Mouse (Mus musculus): ENCODE measurements around the gene Egr4. TPM values are rescaled to one million over a fixed set of nuclear protein-coding genes. Genes with fewer than 3 reads are reported as not detected.

Egr4 gene
- total RNA-seq, 2 experiments from 2014 or later: 0.21 TPM; not detected in 1

- no peak for DNase-seq
Observed at GRCm38 (mm10) chr6:85496976-85497375, 16.4 kb downstream of the Egr4 start.

GRCm38 (mm10) chr6:85491606-85492005, 21.8 kb downstream of the Egr4 start:
- no peak for DNase-seq

- DNase-seq: no peak
Observed at GRCm38 (mm10) chr6:85490252-85490651, 23.1 kb downstream of the Egr4 start.

- DNase-seq: no peak
Observed at GRCm38 (mm10) chr6:85489717-85490116, 23.7 kb downstream of the Egr4 start.

- DNase-seq: no peak
Observed at GRCm38 (mm10) chr6:85488510-85488909, 24.9 kb downstream of the Egr4 start.

GRCm38 (mm10) chr6:85485738-85486137, 27.7 kb downstream of the Egr4 start:
- DNase-seq: no peak

GRCm38 (mm10) chr6:85483843-85484721, 29.3 kb downstream of the Egr4 start:
- DNase-seq: no peak

- no peak for DNase-seq
Observed at GRCm38 (mm10) chr6:85480685-85481084, 32.7 kb downstream of the Egr4 start.

GRCm38 (mm10) chr6:85479979-85480378, 33.4 kb downstream of the Egr4 start:
- no peak for DNase-seq

GRCm38 (mm10) chr6:85478416-85478815, 35.0 kb downstream of the Egr4 start:
- DNase-seq: no peak

GRCm38 (mm10) chr6:85477366-85477917, 35.9 kb downstream of the Egr4 start:
- peak; percentile 55 for DNase-seq

GRCm38 (mm10) chr6:85475581-85475980, 37.8 kb downstream of the Egr4 start:
- DNase-seq: no peak

GRCm38 (mm10) chr6:85472542-85472941, 40.8 kb downstream of the Egr4 start:
- no peak for DNase-seq

- DNase-seq: no peak
Observed at GRCm38 (mm10) chr6:85471962-85472361, 41.4 kb downstream of the Egr4 start.

- peak; percentile 40 for DNase-seq
Observed at GRCm38 (mm10) chr6:85469660-85470430, 43.5 kb downstream of the Egr4 start.

GRCm38 (mm10) chr6:85465381-85465780, 48.0 kb downstream of the Egr4 start:
- DNase-seq: no peak

Other genes starting within 250 kb of the Egr4 start
- 10 to 100 TPM; 21.5 to 23.1 TPM for gene Sfxn5, start 180.2 kb downstream of the Egr4 start, total RNA-seq (2021)
- gene Rab11fip5, start 139.0 kb downstream of the Egr4 start, total RNA-seq (2021): 10 to 100 TPM; 24.5 to 32.4 TPM
- not detected for gene Noto, start 89.7 kb downstream of the Egr4 start, total RNA-seq (2021)
- gene Smyd5, start 81.6 kb downstream of the Egr4 start, total RNA-seq (2021): 10 to 100 TPM; 25.7 to 26.7 TPM
- 100 to 1,000 TPM; 194 to 207 TPM for gene Cct7, start 62.1 kb downstream of the Egr4 start, total RNA-seq (2021)
- gene Pradc1, start 61.6 kb downstream of the Egr4 start, total RNA-seq (2021): 10 to 100 TPM; 13.2 to 14.4 TPM
- 1 to 10 TPM in 1 of 2 experiments, under 1 TPM in 1; 0.60 to 1.4 TPM for gene Fbxo41, start 10.6 kb downstream of the Egr4 start, total RNA-seq (2021)
- gene Alms1, start 73.9 kb upstream of the Egr4 start, total RNA-seq (2021): 1 to 10 TPM; 4.4 to 9.4 TPM
- gene Nat8f7, start 199.6 kb upstream of the Egr4 start, total RNA-seq (2021): under 1 TPM; 0.67 to 0.75 TPM